Mouse (Mus musculus): ENCODE results near the gene Parm1.

Gene Parm1

GRCm38 (mm10) chr5:91662715-91663114 lies 145.3 kb downstream of the Parm1 start:
- no peak for TF ChIP-seq GATA4 (IDR thresholded peaks at IDR 0.05; ENCODE audit: insufficient replicate concordance, low read length)

DNA sequence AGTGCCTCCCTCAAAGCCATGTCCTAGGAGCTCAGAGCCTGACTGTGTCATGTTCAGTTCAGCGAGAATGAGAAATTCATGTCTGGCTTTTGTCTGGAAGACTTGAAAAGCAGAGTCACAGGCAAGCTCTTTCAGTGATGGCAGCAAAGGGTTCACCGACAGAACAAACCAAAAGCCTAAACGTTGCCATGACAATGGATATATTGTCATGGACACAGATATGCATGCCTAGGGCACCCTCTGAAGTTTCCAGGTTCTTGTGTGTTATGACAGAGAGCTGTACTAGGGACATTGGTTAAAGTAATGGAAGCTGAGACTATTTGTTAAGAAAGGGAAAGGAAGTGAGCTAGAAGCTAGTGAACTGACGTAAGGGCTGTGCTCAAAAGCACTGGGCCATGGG lies 149.7 kb downstream of the Parm1 start:
- no peak for TF ChIP-seq GATA4 (IDR thresholded peaks at IDR 0.05; ENCODE audit: insufficient replicate concordance, low read length)

GRCm38 (mm10) chr5:91669235-91669634 lies 151.8 kb downstream of the Parm1 start:
- TF ChIP-seq GATA4 (IDR thresholded peaks at IDR 0.05; ENCODE audit: insufficient replicate concordance, low read length), result no peak

All from liver, adult (tissue).